Mouse (Mus musculus) adipocyte (in vitro differentiated cells): ENCODE results near the gene Ubr1.
A peak's percentile ranks its signal among the peaks of the same experiment; 100 is the strongest.
"Not testable (repeated sequence)": the region's sequence is repeated elsewhere in the genome, so short reads cannot be mapped to it uniquely, and the experiment has no call there.

Experiments
- DNase-seq: peaks from one replicate; pipeline ENCODE4 v3.0.0-alpha.2; 2016; ENCODE audit warnings: low spot score

The Ubr1 gene

DNA sequence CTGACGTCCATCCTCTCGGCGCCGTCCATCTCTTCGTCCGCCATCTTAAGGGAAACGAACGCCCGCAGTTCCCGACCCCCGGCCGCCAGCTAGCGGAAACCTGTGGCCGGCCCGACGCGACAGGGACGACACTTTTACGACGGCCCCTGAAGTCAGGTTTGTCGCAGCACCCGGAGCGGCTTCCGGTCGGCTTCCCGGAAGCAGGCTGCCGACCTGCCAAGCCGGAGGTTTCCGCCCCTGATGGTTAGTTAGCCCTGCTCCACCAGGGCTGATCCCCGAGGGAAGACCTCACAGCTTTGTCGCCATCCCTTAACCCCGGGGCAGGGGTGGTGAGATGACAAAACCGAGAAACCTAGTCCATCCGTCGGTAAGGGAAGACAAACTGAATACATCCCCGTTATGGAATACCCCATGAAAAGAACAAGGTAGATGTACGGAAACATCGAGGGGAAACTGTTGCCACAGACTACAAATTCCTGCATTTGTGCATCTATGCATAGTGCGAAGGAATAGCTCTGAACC lies at the start of gene Ubr1:
Gene Ubr1, minus strand, starts transcription at position 157 of the 522 bp plus-strand sequence.
- DNase-seq, result peak; percentile 85

DNA sequence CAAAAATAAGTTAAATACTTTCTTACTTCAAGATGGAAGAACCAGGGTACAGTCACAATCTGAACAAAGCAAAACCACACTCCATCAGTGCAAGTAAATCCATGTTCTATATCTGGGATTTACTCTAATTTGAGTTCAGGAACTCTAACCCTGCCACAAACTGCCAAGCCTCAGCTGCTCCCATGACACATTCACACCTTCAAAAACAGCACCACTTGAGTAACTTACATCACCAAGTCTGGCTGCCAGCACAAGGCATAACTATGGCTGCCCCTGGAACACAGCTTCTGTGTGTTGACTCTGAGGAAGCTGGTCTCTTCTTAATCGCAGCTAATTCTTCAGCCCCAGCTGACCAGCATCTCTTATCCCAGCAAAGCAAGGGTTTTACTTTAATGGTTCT lies 46.6 kb upstream of the Ubr1 start:
- no peak for DNase-seq

DNA sequence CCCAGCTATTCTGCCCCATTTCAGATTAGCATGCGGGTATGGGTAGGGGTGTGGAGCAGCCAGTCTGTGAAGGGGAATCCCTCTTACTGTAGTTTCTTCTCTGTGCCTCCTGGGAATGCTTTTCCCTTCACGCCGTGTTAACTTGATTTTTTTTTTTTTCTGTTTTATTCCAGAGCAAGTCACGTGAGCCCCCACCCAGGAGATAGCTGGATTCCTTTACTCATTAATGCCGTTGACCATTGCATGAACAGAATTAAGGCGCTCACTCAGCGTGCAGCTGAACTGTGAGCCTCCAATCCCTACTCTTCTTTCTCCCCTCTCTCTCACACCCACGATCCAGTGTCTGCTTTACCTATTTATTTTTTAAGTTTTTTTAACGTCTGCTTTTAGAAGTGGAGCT lies 45.7 kb upstream of the Ubr1 start:
- no peak for DNase-seq

DNA sequence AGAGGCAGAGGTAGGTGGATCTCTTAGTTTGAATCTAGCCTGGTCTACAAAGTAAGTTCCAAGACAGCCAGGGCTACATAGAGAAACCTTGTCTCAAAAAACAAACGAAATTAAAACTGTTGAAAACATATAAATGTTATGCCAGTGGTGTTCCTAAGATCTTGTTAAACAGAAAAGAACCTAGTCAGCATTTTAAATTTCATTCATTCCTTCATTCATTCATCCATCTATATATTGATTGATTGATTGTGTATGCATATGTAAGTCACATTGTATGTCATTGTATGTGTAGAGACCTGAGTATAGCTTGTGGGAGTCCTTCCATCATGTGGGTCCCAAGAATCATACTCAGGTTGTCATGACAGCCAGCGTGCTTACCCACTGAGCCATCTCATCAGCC lies 45.0 kb upstream of the Ubr1 start:
- DNase-seq, result no peak

DNA sequence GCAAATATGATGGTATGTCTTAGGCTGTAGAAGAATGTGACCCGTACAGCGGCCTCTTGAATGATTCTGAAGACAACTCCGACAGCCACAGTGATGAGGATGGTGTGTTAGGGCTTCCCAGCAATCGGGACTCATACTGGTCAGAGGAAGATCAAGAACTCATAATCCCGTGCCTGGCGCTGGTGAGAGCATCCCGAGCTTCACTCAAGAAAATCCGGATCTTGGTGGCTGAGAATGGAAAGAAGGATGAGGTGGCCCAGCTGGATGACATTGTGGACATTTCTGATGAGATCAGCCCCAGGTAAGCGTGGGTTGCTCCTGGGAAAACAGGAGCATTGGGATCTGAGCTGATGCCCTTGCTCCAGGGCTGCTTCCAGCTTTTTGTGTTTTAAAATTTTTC lies 42.2 kb upstream of the Ubr1 start:
- DNase-seq, result no peak

DNA sequence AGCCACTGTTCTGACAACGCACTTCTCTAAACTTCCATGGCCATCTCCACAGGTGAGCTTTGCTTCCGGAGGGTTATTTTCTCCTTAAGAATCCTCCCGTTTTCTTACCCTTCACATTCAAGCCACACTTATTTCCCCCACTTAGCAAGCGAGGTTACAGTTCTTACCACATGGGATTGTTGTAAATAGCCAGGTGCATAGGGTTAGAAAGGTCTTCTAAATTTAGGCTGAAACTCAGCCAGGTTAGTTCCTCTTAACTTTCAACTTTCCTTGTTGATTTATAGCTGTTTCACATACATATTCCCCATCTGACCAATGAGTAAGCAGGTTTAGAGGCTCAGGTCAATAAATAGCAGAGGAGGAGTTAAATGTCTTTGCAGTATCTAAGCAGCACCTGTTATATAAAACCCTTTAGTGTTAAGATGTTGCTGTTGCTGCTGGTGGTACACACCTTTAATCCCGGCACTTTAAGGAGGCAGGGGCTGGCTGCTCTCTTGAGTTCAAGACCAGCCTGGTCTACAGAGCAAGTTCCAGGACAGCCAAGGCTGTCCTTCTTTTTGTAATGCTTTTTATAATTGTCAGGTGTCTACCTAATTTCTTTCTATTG lies 38.7 kb upstream of the Ubr1 start:
- DNase-seq, result no peak

DNA sequence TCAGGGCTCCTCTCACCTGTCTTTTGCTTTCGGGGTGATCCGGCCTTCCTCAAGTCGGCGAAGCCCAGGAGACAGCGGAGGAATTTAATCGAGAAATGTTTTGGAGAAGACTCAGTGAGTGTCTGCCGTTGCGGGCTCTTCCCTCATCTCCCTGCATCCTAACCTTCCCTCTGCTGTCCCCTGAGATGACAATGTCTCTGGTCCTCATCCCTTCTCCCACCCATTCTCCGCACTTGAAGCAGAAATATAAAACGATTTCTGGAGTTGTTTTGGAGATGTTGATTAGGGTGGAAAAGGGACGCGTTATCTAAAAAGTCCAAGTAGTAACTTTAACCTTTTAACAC lies 38.1 kb upstream of the Ubr1 start:
- no peak for DNase-seq

DNA sequence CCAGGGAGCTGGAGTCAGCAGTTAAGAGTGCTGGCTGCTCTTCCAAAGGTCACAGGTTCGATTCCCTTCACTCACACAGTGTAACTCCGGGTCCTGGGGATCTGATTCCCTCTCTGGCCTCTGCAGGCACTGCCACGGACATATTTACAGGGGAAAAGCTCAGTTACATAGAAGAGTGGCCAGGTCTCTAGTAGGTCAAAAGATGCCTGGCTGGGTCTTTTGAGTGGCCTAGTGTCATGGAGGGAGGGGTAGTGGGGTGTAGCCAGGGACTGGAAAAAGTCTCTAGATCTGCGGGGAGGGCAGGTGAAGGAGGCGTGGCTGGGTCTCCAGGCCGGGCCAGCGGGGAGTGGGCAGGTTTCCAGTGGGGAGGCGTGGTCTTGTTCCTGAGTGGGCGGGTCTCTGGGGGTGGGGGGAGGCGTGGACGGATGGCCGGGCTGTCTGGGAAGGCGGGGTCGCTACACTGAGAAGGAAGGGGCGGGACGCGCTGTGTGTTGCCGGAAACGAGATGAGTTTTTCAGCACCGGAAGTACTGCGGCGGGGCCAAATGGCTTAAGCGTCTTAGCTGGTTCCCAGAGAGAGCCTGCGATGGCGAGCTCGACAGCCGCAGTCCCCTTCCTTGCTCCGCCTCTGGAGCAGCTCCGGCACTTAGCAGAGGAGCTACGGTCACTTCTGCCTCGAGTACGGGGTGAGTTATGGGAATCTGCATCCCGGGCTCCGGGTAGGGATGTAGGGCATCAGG lies 37.6 kb upstream of the Ubr1 start, which contains the start of gene Ccndbp1:
Gene Ccndbp1, plus strand, starts transcription at position 479 of the 739 bp plus-strand sequence.
- DNase-seq, result peak; percentile 97

DNA sequence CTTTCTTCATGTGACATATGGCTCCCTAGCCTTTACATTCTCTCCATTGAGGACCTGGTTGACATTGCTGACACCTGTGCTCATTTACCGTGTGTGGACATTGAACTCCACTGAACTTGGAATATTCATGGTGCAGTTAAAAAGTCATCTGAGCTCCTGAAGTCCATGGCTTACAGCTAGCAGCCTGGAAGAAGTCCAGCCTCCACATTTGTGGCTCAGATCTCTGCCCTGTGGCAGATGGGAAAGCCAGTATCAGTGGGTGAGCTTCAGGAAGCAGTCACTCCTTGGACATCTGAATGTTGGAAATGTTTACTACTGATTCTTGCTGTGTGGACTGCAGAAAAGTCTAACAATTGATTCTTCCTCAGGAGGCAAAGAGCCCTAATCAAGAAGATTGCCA lies 36.5 kb upstream of the Ubr1 start:
- no peak for DNase-seq

DNA sequence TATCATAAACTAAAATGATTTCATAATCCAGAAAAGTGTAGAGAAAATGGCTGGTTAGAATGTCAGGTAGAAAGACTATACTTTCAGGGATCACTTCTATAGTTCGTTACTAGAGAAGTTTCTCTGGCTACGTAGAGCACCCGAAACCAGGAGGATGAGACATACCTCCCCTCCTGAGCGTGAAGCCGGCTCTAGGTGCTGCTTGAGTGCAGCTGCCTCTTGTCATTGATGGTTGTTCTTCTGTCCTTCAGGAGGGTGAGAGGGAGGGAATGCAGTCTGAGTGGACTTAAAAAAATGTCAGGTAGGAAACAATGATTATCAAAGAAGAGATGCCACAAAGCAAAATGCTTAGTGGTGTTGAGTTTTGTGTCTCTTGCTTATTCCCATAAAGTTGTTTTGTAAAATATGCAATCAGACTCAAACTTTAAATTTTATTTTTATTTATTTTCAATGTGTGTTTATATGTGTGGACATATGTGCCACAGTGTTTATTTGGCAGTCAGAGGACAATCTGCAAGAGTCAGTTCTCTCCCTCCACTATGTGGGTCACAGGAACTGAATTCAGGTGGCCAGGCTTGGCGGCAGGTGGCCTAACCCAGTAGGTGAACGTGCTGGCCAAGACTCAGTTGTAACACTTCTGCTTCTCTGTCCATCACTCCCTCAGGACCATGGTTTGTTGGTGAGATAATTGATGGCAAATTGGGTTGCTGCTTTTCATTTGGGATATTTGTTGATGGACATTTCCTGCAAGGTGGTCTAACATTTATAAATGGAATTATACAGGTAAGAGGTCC lies 33.7 kb upstream of the Ubr1 start:
- DNase-seq, result no peak

DNA sequence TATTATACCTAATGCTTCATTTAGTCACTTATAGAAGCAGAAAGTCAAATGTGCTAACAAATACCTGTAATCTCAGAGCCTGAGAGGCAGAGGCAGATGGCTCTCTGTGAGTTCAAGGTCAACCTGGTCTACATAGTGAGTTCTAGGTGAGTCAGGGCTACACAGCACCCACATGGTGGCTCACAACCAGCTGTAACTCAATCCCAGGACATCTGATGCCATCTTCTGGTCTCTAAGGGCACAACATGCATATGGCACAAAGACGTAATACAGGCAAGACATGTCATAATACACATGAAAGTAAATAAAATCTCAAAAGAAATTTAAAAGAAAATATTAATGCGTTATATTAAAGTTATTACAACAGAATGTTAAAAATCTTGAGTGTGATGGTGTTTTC lies 33.1 kb upstream of the Ubr1 start:
- DNase-seq, result no peak

DNA sequence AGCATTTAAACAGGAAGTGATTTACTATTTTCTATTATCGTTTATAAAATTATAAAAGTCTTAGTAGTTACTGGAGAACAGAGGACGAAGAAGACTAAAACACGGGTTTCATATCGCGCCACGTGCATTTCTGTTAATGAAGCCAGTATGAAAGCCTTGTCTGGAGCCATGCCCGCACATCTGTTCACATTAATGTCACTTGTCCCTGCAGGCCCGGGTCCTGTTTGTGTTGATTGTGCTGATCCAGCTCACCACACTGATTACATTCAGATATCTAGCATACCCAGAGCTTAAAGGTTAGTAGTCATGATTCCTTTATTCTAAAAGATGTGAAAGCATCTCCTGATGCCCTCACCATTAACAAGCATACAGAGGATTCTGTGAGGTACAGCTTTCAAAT lies 28.3 kb upstream of the Ubr1 start:
- no peak for DNase-seq

DNA sequence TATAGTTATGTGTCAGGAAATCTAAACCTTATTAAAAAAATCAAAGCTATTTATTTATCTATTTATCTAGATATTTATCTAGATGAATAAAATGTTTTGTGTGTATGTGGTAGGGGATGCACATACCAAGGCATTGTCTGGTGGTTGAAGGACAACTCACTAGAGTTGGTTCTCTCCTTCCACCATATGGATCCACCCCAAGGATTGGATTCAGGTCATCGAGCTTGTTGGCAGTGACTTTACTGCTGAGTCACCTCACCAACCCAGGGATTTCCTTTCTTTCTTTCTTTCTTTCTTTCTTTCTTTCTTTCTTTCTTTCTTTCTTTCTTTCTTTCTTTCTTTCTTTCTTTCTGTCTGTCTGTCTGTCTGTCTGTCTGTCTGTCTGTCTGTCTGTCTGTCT lies 26.1 kb upstream of the Ubr1 start:
- DNase-seq, result not testable (repeated sequence)

DNA sequence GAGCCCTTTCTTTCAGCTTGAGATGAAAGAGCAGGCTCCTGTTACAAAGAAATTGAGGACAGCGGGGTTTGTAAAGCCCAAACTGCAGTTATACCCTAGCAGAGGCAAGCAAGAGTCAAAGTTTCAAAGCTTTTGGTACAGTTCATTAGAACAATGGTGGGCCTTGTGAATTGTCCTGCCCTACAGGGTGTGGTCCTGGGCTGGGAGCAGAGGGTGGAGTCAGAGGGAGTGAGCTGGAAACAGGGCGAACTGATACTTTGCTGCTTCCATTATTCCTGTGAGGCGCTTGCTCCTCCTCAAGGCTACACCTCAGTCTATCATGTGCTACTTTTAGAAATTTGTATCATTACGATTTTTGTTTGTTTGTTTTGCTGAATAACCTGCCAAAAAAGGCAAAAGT lies 20.7 kb upstream of the Ubr1 start:
- no peak for DNase-seq

DNA sequence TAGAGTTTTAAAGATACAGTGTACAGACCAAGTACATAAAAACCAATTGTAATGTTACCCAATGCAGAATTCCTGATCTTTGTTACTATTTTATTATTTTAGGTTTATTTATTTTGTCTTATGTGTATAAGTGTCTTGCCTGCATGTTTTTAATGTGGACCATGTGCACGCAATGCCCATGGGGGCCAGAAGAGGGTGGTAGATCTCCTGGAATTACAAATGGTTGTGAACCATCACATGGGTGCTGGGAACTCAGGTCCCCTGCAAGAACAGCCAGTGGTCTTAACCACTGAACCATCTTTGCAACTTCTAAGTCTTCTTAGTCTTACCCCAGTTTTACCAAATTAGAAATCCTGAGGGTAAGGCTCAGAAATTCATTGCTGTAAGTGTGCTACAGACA lies 14.7 kb upstream of the Ubr1 start:
- no peak for DNase-seq

DNA sequence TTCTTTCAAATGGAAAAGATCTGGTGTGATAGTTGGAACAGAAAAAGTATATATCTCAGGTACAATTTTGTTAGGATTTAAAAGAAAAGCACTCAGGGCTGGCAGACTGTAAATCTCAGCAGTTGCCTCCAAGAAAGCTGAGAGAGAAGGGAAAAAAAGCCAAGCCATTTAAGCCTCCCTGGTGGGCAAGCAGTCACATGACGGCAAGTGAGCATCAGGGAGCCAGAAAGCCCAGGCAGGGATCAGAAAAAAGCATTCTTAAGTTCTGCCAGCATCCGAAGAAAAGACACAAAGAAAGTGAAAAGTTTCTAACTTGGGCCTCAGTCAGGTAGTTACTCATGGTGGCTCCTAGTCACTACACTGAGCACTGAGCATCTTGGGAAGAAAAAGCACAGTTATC lies 13.1 kb upstream of the Ubr1 start:
- no peak for DNase-seq

DNA sequence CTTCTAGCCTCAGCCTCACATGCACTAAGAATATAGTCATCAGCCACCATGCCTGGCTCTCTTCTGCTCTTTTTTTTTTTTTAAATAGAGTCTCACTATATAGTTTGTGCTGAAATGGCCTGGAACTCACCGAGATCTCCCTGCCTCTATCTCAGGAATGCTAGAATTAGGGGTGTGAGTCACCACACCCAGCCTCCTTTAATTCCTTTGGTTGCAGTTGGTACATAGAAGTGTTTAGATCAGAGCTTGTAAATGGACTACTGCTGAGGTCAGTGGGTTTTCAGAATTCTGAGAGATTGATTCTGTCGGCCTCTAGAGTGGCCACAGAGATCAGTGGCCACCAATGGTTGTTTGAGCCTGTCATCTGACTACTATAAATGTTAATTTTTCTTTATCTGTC lies 10.3 kb upstream of the Ubr1 start:
- DNase-seq, result no peak

DNA sequence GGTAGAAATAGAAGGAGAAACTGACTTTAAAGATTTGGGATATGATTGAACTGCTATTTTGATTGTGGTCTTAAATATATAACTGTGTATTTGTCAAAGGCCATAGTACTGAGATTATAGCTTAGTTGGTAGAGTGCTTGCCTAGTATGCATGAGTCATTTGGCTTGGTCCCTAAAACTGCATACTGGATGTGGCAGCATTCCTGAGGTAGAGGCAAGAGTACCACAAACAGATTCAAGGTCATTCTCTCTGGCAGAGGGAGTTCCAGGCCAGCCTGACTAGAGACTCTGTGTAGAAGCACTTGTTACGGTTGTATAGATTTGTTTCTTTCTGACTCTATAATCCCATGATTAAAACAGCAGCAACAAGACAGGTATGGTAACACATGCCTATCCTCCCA lies 9.3 kb upstream of the Ubr1 start:
- no peak for DNase-seq

DNA sequence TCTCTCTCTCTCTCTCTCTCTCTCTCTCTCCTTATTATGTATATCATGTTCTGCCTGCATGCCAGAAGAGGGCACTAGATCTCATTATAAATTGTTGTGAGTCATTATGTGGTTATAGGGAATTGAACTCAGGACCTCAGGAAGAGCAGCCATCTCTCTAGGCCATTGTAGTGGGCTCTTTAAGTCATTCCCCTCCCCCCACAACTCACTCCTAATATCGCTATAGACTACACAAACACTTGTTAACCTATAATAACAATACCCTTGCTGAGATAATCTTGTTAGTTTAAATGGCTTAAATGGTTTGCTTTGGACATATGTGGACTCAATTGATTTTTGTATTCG lies 8.2 kb upstream of the Ubr1 start:
- DNase-seq, result peak; percentile 43

DNA sequence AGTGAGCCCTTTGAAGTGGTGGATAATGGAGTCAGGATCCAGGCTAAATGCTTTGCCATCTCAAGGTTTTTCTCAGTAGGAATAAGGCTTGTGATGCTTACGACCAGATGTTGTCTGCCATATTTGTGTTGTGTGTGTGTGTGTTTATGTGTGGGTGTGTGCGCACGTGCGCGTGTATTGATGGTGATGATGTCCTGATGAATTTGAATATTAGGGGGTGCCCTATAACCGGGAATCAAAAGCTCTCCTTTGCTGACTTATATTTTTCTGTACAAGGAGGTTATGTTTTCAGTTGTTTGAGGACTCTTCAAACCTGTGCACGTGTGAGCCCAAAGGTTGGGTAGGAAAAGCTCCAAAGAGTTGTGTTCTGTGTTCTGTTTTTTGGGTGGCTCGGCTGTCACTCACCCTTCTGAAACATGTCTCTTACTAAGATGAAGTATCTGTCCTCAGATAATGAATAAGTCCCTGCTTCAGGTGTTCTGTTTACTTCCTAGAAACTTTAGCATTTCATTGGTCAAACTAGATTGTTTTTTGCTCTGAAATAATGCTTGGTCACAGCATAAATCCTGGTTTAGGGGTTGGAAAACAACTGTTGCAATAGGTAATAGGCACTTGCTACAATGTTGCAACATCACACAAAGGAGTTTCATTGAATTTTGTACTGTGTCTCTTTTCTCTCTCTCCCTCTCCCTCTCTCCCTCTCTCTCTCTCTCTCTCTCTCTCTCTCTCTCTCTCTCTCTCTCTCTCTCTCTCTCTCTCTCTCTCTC lies 7.6 kb upstream of the Ubr1 start:
- peak; percentile 51 for DNase-seq

DNA sequence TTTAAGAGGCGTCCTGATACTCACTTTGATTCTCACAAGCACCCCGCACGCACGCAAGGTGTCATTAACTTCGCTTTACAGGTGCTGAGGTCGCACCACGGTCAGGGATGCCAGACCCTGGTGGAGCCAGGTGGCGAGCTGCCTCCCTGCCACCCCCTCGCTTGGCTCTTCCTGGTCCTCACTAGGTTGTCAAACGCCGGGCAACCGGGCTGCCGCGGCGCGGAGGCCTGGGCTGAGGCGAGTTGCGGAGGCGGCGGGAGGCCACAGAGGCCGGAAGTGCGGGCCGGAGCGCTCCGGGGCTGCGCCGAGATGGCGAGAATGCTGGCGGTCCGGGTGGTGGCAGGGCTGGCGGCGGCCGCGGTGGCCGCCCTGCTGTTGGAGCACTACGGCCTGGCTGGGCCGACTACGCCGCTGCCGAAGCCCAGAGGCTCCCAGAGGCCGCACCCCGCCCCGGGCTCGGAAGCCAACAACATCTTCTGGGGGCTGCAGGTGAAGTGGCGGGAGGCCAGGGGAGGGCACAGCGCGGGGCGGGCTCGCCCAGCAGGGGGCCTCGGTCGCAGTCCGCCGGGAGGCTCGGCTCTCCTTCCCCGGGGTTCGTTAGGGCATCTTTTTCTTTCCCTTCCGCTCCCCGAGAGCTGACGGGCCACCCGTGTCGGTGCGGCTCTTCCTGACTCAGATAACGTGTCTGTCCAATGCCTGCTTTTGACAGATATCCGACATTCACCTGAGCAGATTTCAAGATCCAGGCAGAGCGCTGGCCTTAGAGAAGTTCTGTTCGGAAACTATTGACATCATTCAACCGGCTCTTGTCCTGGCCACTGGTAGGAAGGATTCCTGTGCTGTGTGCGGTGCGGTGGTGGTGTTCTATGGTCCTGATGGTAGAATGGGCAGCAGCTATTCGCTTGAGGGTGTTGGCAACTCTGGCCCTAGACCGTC lies 6.7 kb upstream of the Ubr1 start, which contains the start of gene Tmem62:
Gene Tmem62, plus strand, starts transcription at position 28 of the 936 bp plus-strand sequence.
- DNase-seq, result peak; percentile 65
